Mouse (Mus musculus): ENCODE data around the gene Ccdc39. TPM values are rescaled to one million over a fixed set of nuclear protein-coding genes. Genes with fewer than 3 reads are reported as not detected.

Ccdc39 gene
- total and polyA plus RNA-seq, 3 experiments: 0.25 to 5.6 (median 0.51) TPM

GRCm38 (mm10) chr3:33873837-33874236, 29.7 kb upstream of the Ccdc39 start:
- H3K27me3 ChIP-seq (replicated peaks): no peaks in the 10 kb centered on the region
- TF ChIP-seq MYC (IDR thresholded peaks at IDR 0.05; ENCODE audit: low read depth, low read length) (no peak), E2F4 (IDR thresholded peaks at IDR 0.05; ENCODE audit: insufficient replicate concordance, low read depth, low read length) (no peak), IRF4 (IDR thresholded peaks at IDR 0.05; ENCODE audit: low read depth, low read length) (no peak), KAT2A (IDR thresholded peaks at IDR 0.05; ENCODE audit: insufficient replicate concordance, low read length) (no peak), MAFK (IDR thresholded peaks at IDR 0.05; ENCODE audit: insufficient replicate concordance, low read length) (no peak), RCOR1 (conservative IDR thresholded peaks at IDR 0.05; ENCODE audit: low read depth, low read length) (no peak), POLR2A (IDR thresholded peaks at IDR 0.05; ENCODE audit: low read depth, low read length) (no peak), MEF2A (IDR thresholded peaks at IDR 0.05; ENCODE audit: borderline replicate concordance, low read depth, low read length) (no peak), NRF1 (IDR thresholded peaks at IDR 0.05; ENCODE audit: low read depth, low read length) (no peak), CHD1 (IDR thresholded peaks at IDR 0.05; ENCODE audit: low read depth, low read length) (no peak), USF1 (IDR thresholded peaks at IDR 0.05; ENCODE audit: low read depth, low read length) (no peak), CHD2 (IDR thresholded peaks at IDR 0.05; ENCODE audit: low read length) (no peak), SIN3A (IDR thresholded peaks at IDR 0.05; ENCODE audit: low read length) (no peak)
- no peaks in the 10 kb centered on the region for H3K36me3 ChIP-seq (replicated peaks in 1 of 2; ENCODE audit: control insufficient read depth in 1 of 2, insufficient read depth in 1 of 2, low read length in 1 of 2)
- dilution Hi-C loops (cut with MboI; ENCODE audit: extremely low pct_ligation_motif_present, extremely low pct_unique_long_range_greater_than_20kb, low sequenced_read_pairs): no loop called here
- H3K4me1 ChIP-seq (ENCODE audit: control insufficient read depth in 1 of 2, insufficient read depth in 2 of 2): no peaks in the 10 kb centered on the region
- H3K4me2 ChIP-seq (ENCODE audit: insufficient read depth, low read depth, poor library complexity, severe bottlenecking): no peak overlapping the region
- no peaks in the 10 kb centered on the region for H3K79me2 ChIP-seq (replicated peaks; ENCODE audit: control insufficient read depth, extremely low read depth, insufficient read depth, poor library complexity, severe bottlenecking)
- in situ Hi-C loops (cut with MboI; ENCODE audit: low pct_ligation_motif_present, low pct_unique_long_range_greater_than_20kb, low sequenced_read_pairs): no loop called here
- H3K9ac ChIP-seq (ENCODE audit: insufficient read depth, low read depth): no peak overlapping the region
- H3K9me3 ChIP-seq (replicated peaks; ENCODE audit: low read length): no peaks in the 10 kb centered on the region
- H3K27ac ChIP-seq (ENCODE audit: insufficient read depth, low read depth): no peak overlapping the region
- no peak overlapping the region for H3K4me3 ChIP-seq (replicated peaks in 1 of 3; ENCODE audit: low read depth in 2 of 3, low read length in 2 of 3, poor library complexity in 1 of 3)
- DNase-seq (ENCODE audit: extremely low read depth): no peak

GRCm38 (mm10) chr3:33873366-33873765, 29.3 kb upstream of the Ccdc39 start:
- no peak overlapping the region for H3K9ac ChIP-seq (ENCODE audit: insufficient read depth, low read depth)
- TF ChIP-seq CHD2 (IDR thresholded peaks at IDR 0.05; ENCODE audit: low read length): no peak
- no peak for TF ChIP-seq CHD1 (IDR thresholded peaks at IDR 0.05; ENCODE audit: low read depth, low read length)
- TF ChIP-seq HCFC1 (IDR thresholded peaks at IDR 0.05; ENCODE audit: low read depth, low read length): no peak
- TF ChIP-seq PAX5 (IDR thresholded peaks at IDR 0.05; ENCODE audit: low read length): no peak
- no peak for TF ChIP-seq TCF12 (IDR thresholded peaks at IDR 0.05; ENCODE audit: low read depth, low read length)
- no peak for TF ChIP-seq E2F4 (IDR thresholded peaks at IDR 0.05; ENCODE audit: insufficient replicate concordance, low read depth, low read length)
- TF ChIP-seq NELFE (IDR thresholded peaks at IDR 0.05; ENCODE audit: low read depth, low read length): no peak
- no peak for TF ChIP-seq JUND (conservative IDR thresholded peaks at IDR 0.05; ENCODE audit: low read depth, low read length)
- no peak for TF ChIP-seq RAD21 (IDR thresholded peaks at IDR 0.05; ENCODE audit: low read depth, low read length)
- no peak for TF ChIP-seq CTCF (conservative IDR thresholded peaks at IDR 0.05 in 1 of 2, IDR thresholded peaks at IDR 0.05 in 1 of 2; ENCODE audit: low read depth in 2 of 2, low read length in 2 of 2)
- no peak for TF ChIP-seq GABPA (IDR thresholded peaks at IDR 0.05; ENCODE audit: insufficient replicate concordance, low read depth, low read length)
- no peak for TF ChIP-seq MAFK (IDR thresholded peaks at IDR 0.05; ENCODE audit: insufficient replicate concordance, low read length)
- no peak for TF ChIP-seq ZNF384 (IDR thresholded peaks at IDR 0.05; ENCODE audit: low read depth, low read length)
- no peak for TF ChIP-seq POLR2AphosphoS2 (IDR thresholded peaks at IDR 0.05; ENCODE audit: low read depth, low read length)
- no peak for TF ChIP-seq ZC3H11A (IDR thresholded peaks at IDR 0.05; ENCODE audit: low read depth, low read length)
- no peak for TF ChIP-seq USF1 (IDR thresholded peaks at IDR 0.05; ENCODE audit: low read depth, low read length)
- no peak for TF ChIP-seq RCOR1 (conservative IDR thresholded peaks at IDR 0.05; ENCODE audit: low read depth, low read length)
- no peak for TF ChIP-seq ELF1 (IDR thresholded peaks at IDR 0.05; ENCODE audit: low read depth, low read length)
- TF ChIP-seq TBP (conservative IDR thresholded peaks at IDR 0.05; ENCODE audit: low read depth, low read length): no peak
- no peak for TF ChIP-seq BHLHE40 (IDR thresholded peaks at IDR 0.05; ENCODE audit: low read depth, low read length)
- no peaks in the 10 kb centered on the region for H3K36me3 ChIP-seq (replicated peaks in 1 of 2; ENCODE audit: control insufficient read depth in 1 of 2, insufficient read depth in 1 of 2, low read length in 1 of 2)
- no peak for DNase-seq (ENCODE audit: extremely low read depth)
- in situ Hi-C loops (cut with MboI; ENCODE audit: low pct_ligation_motif_present, low pct_unique_long_range_greater_than_20kb, low sequenced_read_pairs): no loop called here
- H3K27me3 ChIP-seq (replicated peaks): no peaks in the 10 kb centered on the region
- dilution Hi-C loops (cut with MboI; ENCODE audit: extremely low pct_ligation_motif_present, extremely low pct_unique_long_range_greater_than_20kb, low sequenced_read_pairs): no loop called here
- H3K79me2 ChIP-seq (replicated peaks; ENCODE audit: control insufficient read depth, extremely low read depth, insufficient read depth, poor library complexity, severe bottlenecking): no peaks in the 10 kb centered on the region
- no peak overlapping the region for H3K4me3 ChIP-seq (replicated peaks in 1 of 3; ENCODE audit: low read depth in 2 of 3, low read length in 2 of 3, poor library complexity in 1 of 3)
- H3K27ac ChIP-seq (ENCODE audit: insufficient read depth, low read depth): no peak overlapping the region
- H3K4me2 ChIP-seq (ENCODE audit: insufficient read depth, low read depth, poor library complexity, severe bottlenecking): no peak overlapping the region
- no peaks in the 10 kb centered on the region for H3K9me3 ChIP-seq (replicated peaks; ENCODE audit: low read length)
- no peaks in the 10 kb centered on the region for H3K4me1 ChIP-seq (ENCODE audit: control insufficient read depth in 1 of 2, insufficient read depth in 2 of 2)
